ENCODE assay signal across 10 mouse cellular contexts in genomic region chr14:119965842-119966483, GRCm38 (mm10).
A peak's percentile ranks its signal among the peaks of the same experiment; 100 is the strongest.
DNase-seq lines count a peak whose midpoint lies in the region; ATAC-seq lines count a peak whose summit lies in the region.
"Had no signal": no experiment of that assay in that cellular context is flagged by ENCODE, and none has a peak within 500 bp of the region (broad histone marks: within the 10 kb centered on the region; RNA-seq: fewer than 3 reads in every experiment).

No protein-coding gene starts in this region.

- DNase-seq in kidney, postnatal 10 days = peak; percentile 26
- no peak for DNase-seq in kidney, adult 18-20 months
- DNase-seq in cerebellum, adult 11 months = peak; percentile 8
- peak; percentile 25 for DNase-seq in cerebellum, adult 9-11 months
- DNase-seq in midbrain, embryonic 14.5 days = peak; percentile 56
- DNase-seq in urinary bladder, postnatal 4 days (ENCODE audit: low spot score in 2 of 2) = no peak
- DNase-seq in MN1 (ENCODE audit: low spot score) = no peak
- DNase-seq: gastrocnemius, postnatal 25 days had no signal

- H3K4me1 ChIP-seq in midbrain, embryonic 14.5 days (ENCODE audit: control insufficient read depth, insufficient read depth, low read length) = no peaks in the 10 kb centered on the region
- H3K4me1 ChIP-seq: neural tube, embryonic 12.5 days had no signal

- no peak overlapping the region for H3K9ac ChIP-seq in midbrain, embryonic 14.5 days (replicated peaks; ENCODE audit: low read length)
- H3K9ac ChIP-seq: liver, embryonic 14.5 days; neural tube, embryonic 12.5 days had no signal

- peak; percentile 37; the same call in 1 of the 2 replicates for ATAC-seq in midbrain, embryonic 14.5 days (ENCODE audit: low FRiP score, low TSS enrichment)

- no peaks in the 10 kb centered on the region for H3K9me3 ChIP-seq in midbrain, embryonic 14.5 days (ENCODE audit: control insufficient read depth, low read length)
- H3K9me3 ChIP-seq: neural tube, embryonic 12.5 days had no signal

- WGBS in midbrain, embryonic 14.5 days = 73% methylated on average over 11 of the region's 11 CpGs

- no peak overlapping the region for H3K4me2 ChIP-seq in midbrain, embryonic 14.5 days (ENCODE audit: low read length)
- H3K4me2 ChIP-seq: neural tube, embryonic 12.5 days had no signal

- no peaks in the 10 kb centered on the region for H3K36me3 ChIP-seq in midbrain, embryonic 14.5 days (ENCODE audit: control insufficient read depth, insufficient read depth, low read length)
- H3K36me3 ChIP-seq: neural tube, embryonic 12.5 days had no signal

- no peak overlapping the region for H3K4me3 ChIP-seq in midbrain, embryonic 14.5 days (replicated peaks; ENCODE audit: low read depth, low read length)
- H3K4me3 ChIP-seq: neural tube, embryonic 12.5 days had no signal

- H3K27ac ChIP-seq in midbrain, embryonic 14.5 days (replicated peaks; ENCODE audit: low read depth, low read length) = no peak overlapping the region
- H3K27ac ChIP-seq: liver, embryonic 14.5 days; neural tube, embryonic 12.5 days had no signal

- H3K27me3 ChIP-seq in midbrain, embryonic 14.5 days (ENCODE audit: control insufficient read depth, insufficient read depth, low read length) = no peaks in the 10 kb centered on the region
- H3K27me3 ChIP-seq: neural tube, embryonic 12.5 days had no signal

Comparison
In these comparisons a context has a peak if more than half of its experiments do, and no peak if none do; other contexts are left out.
1. DNase-seq: peak in kidney, postnatal 10 days (single experiment), cerebellum, adult 11 months (single experiment), cerebellum, adult 9-11 months (single experiment) and midbrain, embryonic 14.5 days (single experiment); none in kidney, adult 18-20 months (single experiment), urinary bladder, postnatal 4 days (0 of 2) and MN1 (single experiment).